Mouse (Mus musculus) heart, adult 10 weeks (tissue): ENCODE measurements around the gene Ncbp2. TPM values are rescaled to one million over a fixed set of nuclear protein-coding genes. Genes with fewer than 3 reads are reported as not detected.

Experiments used
- polyA plus RNA-seq: library from polyadenylated mRNA; stranded (reverse); fragments of 350-450 nt; fragmentation: Illumina TruSeq; extraction: RNeasy Lipid Tissue Mini Kit (QIAGEN cat#74804); gene quantifications from one replicate; pipeline ENCODE4 v1.2.3, GENCODE M21; 2014; ENCODE audit warnings: low read depth, low replicate concordance

The Ncbp2 gene
- 34.1 TPM for polyA plus RNA-seq

DNA sequence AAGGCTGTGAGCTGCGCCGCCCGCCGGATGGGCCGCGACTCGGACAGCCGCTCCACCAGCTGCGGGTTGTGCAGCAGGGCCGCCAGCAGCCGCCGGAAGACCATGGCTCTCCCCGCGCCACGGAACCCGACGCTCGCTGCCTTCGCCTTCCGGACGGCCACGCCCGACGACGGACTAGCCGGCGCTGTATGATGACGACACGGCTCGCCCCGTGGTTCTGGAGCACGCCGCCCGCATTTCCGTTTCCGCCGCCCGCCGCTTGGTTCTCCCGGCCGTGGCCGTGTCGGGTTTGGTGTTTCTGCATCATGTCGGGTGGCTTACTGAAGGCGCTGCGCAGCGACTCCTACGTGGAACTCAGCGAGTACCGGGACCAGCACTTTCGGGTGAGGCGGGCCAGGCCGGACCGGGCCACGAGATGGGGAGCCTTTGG, at the start of gene Ncbp2, which contains the start of gene 0610012G03Rik:
TSS of gene Ncbp2 (plus strand) at position 169 of the 430 bp plus-strand sequence.
TSS of gene 0610012G03Rik (minus strand) at position 150 of the 430 bp plus-strand sequence.

GRCm38 (mm10) chr16:31933751-31934549, 14.4 kb upstream of the Ncbp2 start, which contains the start of gene Pigz:
Pigz (plus strand) TSS chr16:31933851.

DNA sequence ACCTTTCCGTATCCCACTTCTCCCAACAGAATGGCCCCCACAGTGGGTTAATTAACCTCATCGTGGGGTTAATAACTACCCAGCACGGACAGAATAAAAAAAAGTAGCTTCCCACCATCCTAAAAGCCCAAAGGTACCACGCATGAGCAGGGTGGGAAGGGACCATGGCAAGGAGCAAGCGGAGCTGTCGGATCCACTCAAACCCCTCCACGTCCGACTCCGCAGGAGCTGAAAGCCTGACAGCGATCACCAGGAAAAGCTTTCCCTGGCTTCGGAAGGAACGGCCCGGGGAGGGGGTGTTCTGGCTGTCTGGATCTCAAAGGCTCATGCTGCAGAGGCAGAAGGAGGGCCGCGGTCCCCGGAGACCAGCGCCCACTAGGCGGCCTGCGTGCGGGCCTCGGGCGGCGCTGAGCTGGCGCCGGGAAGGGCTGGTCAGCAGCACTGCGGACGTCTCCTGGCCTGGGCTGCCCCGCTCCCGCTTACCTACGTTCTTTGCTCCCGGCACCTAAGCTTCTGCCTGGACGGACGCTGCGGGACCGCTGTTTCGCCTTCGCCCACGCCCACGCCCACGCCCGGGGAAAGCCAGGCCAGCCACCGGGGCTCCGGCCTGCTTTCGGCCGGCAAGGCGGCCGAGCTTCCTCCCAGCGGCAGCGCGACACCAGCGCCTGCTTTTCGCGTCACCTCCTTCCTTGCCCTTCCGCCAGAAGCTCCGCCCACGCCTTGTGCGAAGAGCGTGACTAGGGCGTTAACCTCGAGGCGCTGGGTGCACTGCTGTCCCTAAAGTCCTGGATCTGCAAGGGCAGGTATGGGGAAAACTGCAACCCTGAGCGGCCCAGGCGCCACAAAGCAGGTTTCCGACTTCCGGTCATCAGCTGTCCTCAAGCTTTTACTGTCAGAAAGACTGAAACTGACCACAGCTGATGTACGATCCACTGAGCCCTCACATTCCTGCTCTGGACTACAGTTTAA, 54.5 kb downstream of the Ncbp2 start, which contains the start of gene Senp5:
TSS of gene Senp5 (minus strand) at position 779 of the 969 bp plus-strand sequence.

Other genes starting within 250 kb of the Ncbp2 start
- not detected for gene Meltf, start 69.7 kb upstream of the Ncbp2 start, polyA plus RNA-seq
- 0.65 TPM for gene Pigz, start 14.7 kb upstream of the Ncbp2 start, polyA plus RNA-seq
- 59.3 TPM for gene 0610012G03Rik, start within 50 bp of the Ncbp2 start, polyA plus RNA-seq
- gene Senp5, start 54.8 kb downstream of the Ncbp2 start, polyA plus RNA-seq, result 8.7 TPM
- gene Pak2, start 130.8 kb downstream of the Ncbp2 start, polyA plus RNA-seq, result 20.1 TPM
- 21.0 TPM for gene Pigx, start 151.2 kb downstream of the Ncbp2 start, polyA plus RNA-seq
- gene Cep19, start 151.3 kb downstream of the Ncbp2 start, polyA plus RNA-seq, result 14.8 TPM
- 6.8 TPM for gene Nrros, start 217.1 kb downstream of the Ncbp2 start, polyA plus RNA-seq
- gene Bex6, start 231.3 kb downstream of the Ncbp2 start, polyA plus RNA-seq, result not detected